25 mouse cellular contexts compared by ENCODE assay signal in the genomic region with DNA sequence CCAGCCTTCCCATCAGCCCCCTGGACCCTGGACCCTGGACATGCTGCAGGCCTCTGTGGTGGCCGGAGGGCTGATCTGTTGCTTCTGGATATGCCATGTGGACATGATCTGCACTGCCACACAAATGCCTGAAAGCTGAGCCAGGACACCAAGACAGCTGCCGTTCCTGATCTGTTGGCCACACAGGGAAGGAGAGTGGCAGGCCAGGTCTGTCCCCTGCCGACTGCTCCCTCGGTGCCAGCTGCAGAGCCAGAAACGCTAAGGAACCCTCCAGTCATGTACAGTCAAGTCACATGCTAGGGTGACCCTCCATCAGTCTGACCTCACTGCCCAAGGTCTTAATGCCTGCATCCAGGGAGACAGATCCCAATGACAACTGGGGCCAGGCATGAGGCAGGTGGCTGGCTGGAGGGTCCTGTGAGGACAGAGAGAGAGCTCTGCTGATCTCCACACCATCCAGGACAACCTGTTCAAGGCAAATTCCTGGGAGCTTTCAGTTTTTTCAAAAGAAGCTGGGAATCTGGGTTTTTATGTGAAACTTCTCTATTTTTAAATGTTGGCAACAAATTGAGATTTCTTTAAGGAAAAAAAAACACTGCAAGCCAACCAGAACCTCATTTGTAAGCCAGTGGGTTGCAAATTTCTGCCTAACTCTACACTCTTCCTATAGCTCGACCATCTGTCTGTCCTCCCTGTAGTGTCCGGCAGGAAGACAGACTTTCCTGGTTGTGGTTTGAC. TPM values are rescaled to one million over a fixed set of nuclear protein-coding genes. Genes with fewer than 3 reads are reported as not detected.
DNase-seq lines count a peak whose midpoint lies in the region; ATAC-seq and TF ChIP-seq lines count a peak whose summit lies in the region.
"Had no signal": no experiment of that assay in that cellular context is flagged by ENCODE, and none has a peak within 500 bp of the region (broad histone marks: within the 10 kb centered on the region; RNA-seq: fewer than 3 reads in every experiment).

No protein-coding gene starts in this region.

- no peak for TF ChIP-seq CTCF in testis, adult 2 months (IDR thresholded peaks at IDR 0.05; ENCODE audit: control insufficient read depth, insufficient read depth, insufficient replicate concordance, low read depth, low read length)

- no peaks in the 10 kb centered on the region for H3K9me3 ChIP-seq in hindbrain, embryonic 16.5 days (ENCODE audit: control insufficient read depth, low read length)
- H3K9me3 ChIP-seq: embryonic facial prominence, embryonic 12.5 days; embryonic facial prominence, embryonic 15.5 days; G1E; hindbrain, embryonic 13.5 days had no signal

- no peak for ATAC-seq in cerebellum, adult (ENCODE audit: insufficient number of reproducible peaks, low FRiP score, low TSS enrichment)
- no peak for ATAC-seq in hindbrain, embryonic 16.5 days
- ATAC-seq: forebrain, embryonic 14.5 days; forebrain, postnatal 0 days; hindbrain, postnatal 0 days; inflammation-experienced regulatory T-cells, adult 6 months; intestine, embryonic 16.5 days; Patski had no signal

- no peak overlapping the region for H3K4me2 ChIP-seq in hindbrain, embryonic 16.5 days (ENCODE audit: low read length)
- H3K4me2 ChIP-seq: embryonic facial prominence, embryonic 12.5 days; embryonic facial prominence, embryonic 15.5 days; heart, embryonic 11.5 days; hindbrain, embryonic 13.5 days had no signal

- no peaks in the 10 kb centered on the region for H3K36me3 ChIP-seq in testis, adult 2 months (ENCODE audit: control insufficient read depth, insufficient read depth, low read length)
- no peaks in the 10 kb centered on the region for H3K36me3 ChIP-seq in hindbrain, embryonic 16.5 days (ENCODE audit: control insufficient read depth, insufficient read depth, low read length)
- H3K36me3 ChIP-seq: embryonic facial prominence, embryonic 12.5 days; embryonic facial prominence, embryonic 15.5 days; G1E; hindbrain, embryonic 13.5 days had no signal

- no peak for TF ChIP-seq POLR2A in testis, adult 2 months (IDR thresholded peaks at IDR 0.05; ENCODE audit: control insufficient read depth, low read depth, low read length)

- H3K4me1 ChIP-seq in testis, adult 2 months (ENCODE audit: control insufficient read depth, insufficient read depth, low read length) = no peaks in the 10 kb centered on the region
- no peaks in the 10 kb centered on the region; the same call in 1 of the 2 replicates for H3K4me1 ChIP-seq in hindbrain, embryonic 16.5 days (ENCODE audit: control insufficient read depth, insufficient read depth, low read depth, low read length)
- H3K4me1 ChIP-seq: embryonic facial prominence, embryonic 12.5 days; embryonic facial prominence, embryonic 15.5 days; hindbrain, embryonic 13.5 days had no signal

- 75% methylated on average over 7 of the region's 7 CpGs for WGBS in hindbrain, embryonic 16.5 days

- no peaks in the 10 kb centered on the region for H3K27me3 ChIP-seq in testis, adult 2 months (ENCODE audit: control insufficient read depth, insufficient read depth, low read length)
- H3K27me3 ChIP-seq in hindbrain, embryonic 16.5 days (replicated peaks; ENCODE audit: control insufficient read depth, insufficient read depth, low read length) = no peaks in the 10 kb centered on the region
- H3K27me3 ChIP-seq: embryonic facial prominence, embryonic 12.5 days; embryonic facial prominence, embryonic 15.5 days; hindbrain, embryonic 13.5 days had no signal

- H3K9ac ChIP-seq in hindbrain, embryonic 16.5 days (ENCODE audit: low read depth, low read length) = no peak overlapping the region
- H3K9ac ChIP-seq: embryonic facial prominence, embryonic 12.5 days; embryonic facial prominence, embryonic 15.5 days; forebrain, postnatal 0 days; hindbrain, embryonic 13.5 days had no signal

- intact Hi-C loops in gastrocnemius, postnatal 14 days (cut with DNase I; ENCODE audit: low total_unique reads) = no loop called here

- H3K27ac ChIP-seq in testis, adult 2 months (ENCODE audit: control insufficient read depth, insufficient read depth, low read depth, low read length) = 0 out of 2 replicates have a peak overlapping the region, but pooled peaks have one; percentile 15
- H3K27ac ChIP-seq in hindbrain, embryonic 16.5 days (ENCODE audit: low read depth, low read length) = no peak overlapping the region
- H3K27ac ChIP-seq: embryonic facial prominence, embryonic 12.5 days; embryonic facial prominence, embryonic 15.5 days; hindbrain, embryonic 13.5 days; hindbrain, postnatal 0 days had no signal

- H3K4me3 ChIP-seq in testis, adult 2 months (ENCODE audit: control insufficient read depth, low read depth, low read length) = no peak overlapping the region
- no peak overlapping the region for H3K4me3 ChIP-seq in hindbrain, embryonic 16.5 days (ENCODE audit: low read length)
- H3K4me3 ChIP-seq: embryonic facial prominence, embryonic 12.5 days; embryonic facial prominence, embryonic 15.5 days; hindbrain, embryonic 13.5 days had no signal

- peak; percentile 50 to 51 for DNase-seq in cerebellum, postnatal 10 days
- peak; percentile 30 for DNase-seq in gastrocnemius, postnatal 14 days
- DNase-seq in gastrocnemius, adult 8-10 months (ENCODE audit: low spot score in 2 of 2) = no peak
- DNase-seq in testis, postnatal 10 days (ENCODE audit: low spot score) = no peak
- DNase-seq in embryo, embryonic 11 days = no peak
- DNase-seq: adrenal gland, postnatal 10 days; adrenal gland, postnatal 36 days; B cell, adult 2 months; cerebellum, adult 11-12 months; cerebellum, adult 8-10 months; forebrain, postnatal 0 days; gastrocnemius, postnatal 36 days had no signal

RNA-seq across cellular contexts. Expression of gene Aar2, which starts 29.6 kb away (rescaled TPM):
- 10 to 100 TPM; 18.9 to 20.1 TPM for total RNA-seq in gastrocnemius, postnatal 14 days (2021)
- total RNA-seq in gastrocnemius, adult 8-10 months (2022) = 10 to 100 TPM; 19.6 to 25.5 (median 22.0) TPM
- 13.8 and 16.2 TPM in 2 replicates for polyA plus RNA-seq in testis, adult 2 months (2012; rRNA removed)
- polyA plus RNA-seq in hindbrain, embryonic 16.5 days (2015; fragmentation: Nextera tagmentation; extraction: Ambion mirVana) = 44.5 and 48.8 TPM in 2 replicates

RNA-seq across cellular contexts. Expression of gene Dlgap4, which starts 36.5 kb away (rescaled TPM):
- total RNA-seq in gastrocnemius, postnatal 14 days (2021) = 10 to 100 TPM; 54.6 to 77.3 TPM
- total RNA-seq in gastrocnemius, adult 8-10 months (2022) = 10 to 100 TPM; 39.2 to 51.0 (median 49.6) TPM
- polyA plus RNA-seq in testis, adult 2 months (2012; rRNA removed) = 175 and 196 TPM in 2 replicates
- polyA plus RNA-seq in hindbrain, embryonic 16.5 days (2015; fragmentation: Nextera tagmentation; extraction: Ambion mirVana) = 201 and 222 TPM in 2 replicates

Comparison
In these comparisons a context has a peak if more than half of its experiments do, and no peak if none do; other contexts are left out.
1. DNase-seq: peak in cerebellum, postnatal 10 days (2 of 2) and gastrocnemius, postnatal 14 days (single experiment); none in gastrocnemius, adult 8-10 months (0 of 2), testis, postnatal 10 days (single experiment) and embryo, embryonic 11 days (single experiment).